Mouse (Mus musculus) liver, embryonic 13.5 days (tissue): Measurements from ENCODE around the gene Loxl4. TPM values are rescaled to one million over a fixed set of nuclear protein-coding genes. Genes with fewer than 3 reads are reported as not detected.

Source experiments
- ATAC-seq: fragments of 200-750 bp; cut with Nextera tagmentation; 2 replicates; pipeline ENCODE4 v1.8.0; 2017; ENCODE audit warnings: low read depth, mild to moderate bottlenecking, moderate number of reproducible peaks, moderate library complexity
- DNase-seq: peaks from one replicate; pipeline ENCODE4 v3.0.0; 2022
- H3K27ac ChIP-seq: fragments of 300-500 bp; sonication (generic); 2 replicates; pipeline ENCODE4 v1.5.1; 2015; ENCODE audit warnings: moderate library complexity, mild to moderate bottlenecking, inconsistent platforms
- H3K27me3 ChIP-seq: fragments of 300-500 bp; sonication (generic); 2 replicates; pipeline ENCODE4 v1.6.1; 2015; ENCODE audit warnings: mild to moderate bottlenecking, inconsistent platforms
- H3K36me3 ChIP-seq: fragments of 300-500 bp; sonication (generic); 2 replicates; pipeline ENCODE4 v1.6.1; 2015; ENCODE audit warnings: mild to moderate bottlenecking, inconsistent platforms
- H3K4me1 ChIP-seq: fragments of 300-500 bp; sonication (generic); replicated peaks from 2 replicates; pipeline ENCODE4 v1.6.1; 2015; ENCODE audit warnings: inconsistent platforms
- H3K4me2 ChIP-seq: fragments of 300-500 bp; sonication (generic); 2 replicates; pipeline ENCODE4 v1.6.1; 2015; ENCODE audit warnings: inconsistent platforms, mild to moderate bottlenecking, moderate library complexity
- H3K4me3 ChIP-seq: fragments of 300-500 bp; sonication (generic); replicated peaks from 2 replicates; pipeline ENCODE4 v1.5.1; 2015; ENCODE audit warnings: mild to moderate bottlenecking, inconsistent platforms
- H3K9ac ChIP-seq: fragments of 300-500 bp; sonication (generic); 2 replicates; pipeline ENCODE4 v1.6.1; 2015; ENCODE audit warnings: mild to moderate bottlenecking, inconsistent platforms
- H3K9me3 ChIP-seq: fragments of 300-500 bp; sonication (generic); replicated peaks from 2 replicates; pipeline ENCODE4 v1.6.1; 2016; ENCODE audit warnings: inconsistent platforms
- WGBS: fragments of 180-500 bp; shearing (Covaris S2); methylation state at CpG from one replicate; pipeline ENCODE4 v1.1.7; 2015; ENCODE audit not compliant: insufficient replicate concordance; 5-methylcytosine and 5-hydroxymethylcytosine counted together
- polyA plus RNA-seq: library from polyadenylated mRNA; unstranded; fragments of >200 nt; fragmentation: Nextera tagmentation; extraction: Ambion mirVana; gene quantifications from 2 replicates; pipeline ENCODE4 v1.2.1, GENCODE M21; 2015

Loxl4 gene
- 0.06 and 0.18 TPM in 2 replicates for polyA plus RNA-seq

GRCm38 (mm10) chr19:42612654-42613053, at the start of gene Loxl4:
TSS of gene Loxl4 (minus strand) at chr19:42612813.
- no peaks in the 10 kb centered on the region for H3K36me3 ChIP-seq
- 2% methylated on average over 37 of the region's 37 CpGs for WGBS
- ATAC-seq, result no peak
- H3K4me3 ChIP-seq, result peak within 1 kb of the TSS; percentile 42
- peak within 1 kb of the TSS; percentile 61 for H3K4me2 ChIP-seq
- peaks cover 11% of the 10 kb centered on the region; the same call in 1 of the 2 replicates for H3K4me1 ChIP-seq
- no peak within 1 kb of the TSS for H3K27ac ChIP-seq
- no peak for DNase-seq
- H3K9ac ChIP-seq, result no peak within 1 kb of the TSS
- H3K9me3 ChIP-seq, result no peaks in the 10 kb centered on the region
- H3K27me3 ChIP-seq, result peaks cover 47% of the 10 kb centered on the region

- DNase-seq (no peak), ATAC-seq (peak; percentile 54)
- no peaks in the 10 kb centered on the region for H3K36me3 ChIP-seq
- WGBS, result 20% methylated on average over 9 of the region's 9 CpGs
- no peaks in the 10 kb centered on the region; the same call in 1 of the 2 replicates for H3K4me1 ChIP-seq
- H3K27me3 ChIP-seq, result no peaks in the 10 kb centered on the region
- H3K4me3 ChIP-seq, result no peak overlapping the region
- H3K4me2 ChIP-seq, result no peak overlapping the region
- H3K9ac ChIP-seq, result no peak overlapping the region
- H3K9me3 ChIP-seq, result no peaks in the 10 kb centered on the region
- H3K27ac ChIP-seq, result no peak overlapping the region
Measured at GRCm38 (mm10) chr19:42661430-42662164, 49.0 kb upstream of the Loxl4 start.

- ATAC-seq (no peak), DNase-seq (no peak)
- H3K4me2 ChIP-seq, result no peak overlapping the region
- no peak overlapping the region for H3K27ac ChIP-seq
- H3K27me3 ChIP-seq, result no peaks in the 10 kb centered on the region
- no peak overlapping the region for H3K9ac ChIP-seq
- no peak overlapping the region for H3K4me3 ChIP-seq
- no peaks in the 10 kb centered on the region for H3K36me3 ChIP-seq
- H3K9me3 ChIP-seq, result no peaks in the 10 kb centered on the region
- H3K4me1 ChIP-seq, result no peaks in the 10 kb centered on the region; the same call in 1 of the 2 replicates
- 77% methylated on average over 2 of the region's 2 CpGs for WGBS
Measured at GRCm38 (mm10) chr19:42660244-42660565, 47.6 kb upstream of the Loxl4 start.

- no peak overlapping the region for H3K4me3 ChIP-seq
- no peak for ATAC-seq
- no peak overlapping the region for H3K27ac ChIP-seq
- WGBS, result 61% methylated on average over 21 of the region's 21 CpGs
- no peaks in the 10 kb centered on the region for H3K27me3 ChIP-seq
- H3K9ac ChIP-seq, result no peak overlapping the region
- no peak overlapping the region for H3K4me2 ChIP-seq
- no peaks in the 10 kb centered on the region for H3K9me3 ChIP-seq
- DNase-seq, result no peak
- no peaks in the 10 kb centered on the region for H3K36me3 ChIP-seq
- no peaks in the 10 kb centered on the region; the same call in 1 of the 2 replicates for H3K4me1 ChIP-seq
Measured at GRCm38 (mm10) chr19:42659354-42660243, 47.0 kb upstream of the Loxl4 start.

GRCm38 (mm10) chr19:42658435-42659135, 46.0 kb upstream of the Loxl4 start:
- Histone ChIP-seq H3K27ac (no peak overlapping the region), H3K4me1 (no peaks in the 10 kb centered on the region; the same call in 1 of the 2 replicates), H3K9me3 (no peaks in the 10 kb centered on the region), H3K36me3 (no peaks in the 10 kb centered on the region), H3K4me2 (no peak overlapping the region), H3K4me3 (no peak overlapping the region), H3K9ac (no peak overlapping the region), H3K27me3 (no peaks in the 10 kb centered on the region)
- ATAC-seq (no peak), DNase-seq (no peak)
- 62% methylated on average over 6 of the region's 6 CpGs for WGBS

GRCm38 (mm10) chr19:42657769-42658168, 45.2 kb upstream of the Loxl4 start:
- ATAC-seq (no peak), DNase-seq (no peak)
- Histone ChIP-seq H3K4me2 (no peak overlapping the region), H3K27me3 (no peaks in the 10 kb centered on the region), H3K4me1 (peaks cover 2% of the 10 kb centered on the region; the same call in 1 of the 2 replicates), H3K9ac (no peak overlapping the region), H3K36me3 (no peaks in the 10 kb centered on the region), H3K9me3 (no peaks in the 10 kb centered on the region), H3K27ac (no peak overlapping the region), H3K4me3 (no peak overlapping the region)
- WGBS, result 40% methylated on average over 4 of the region's 4 CpGs

GRCm38 (mm10) chr19:42657306-42657705, 44.7 kb upstream of the Loxl4 start:
- Histone ChIP-seq H3K27me3 (no peaks in the 10 kb centered on the region), H3K4me1 (peaks cover 2% of the 10 kb centered on the region; the same call in 1 of the 2 replicates), H3K27ac (no peak overlapping the region), H3K4me2 (no peak overlapping the region), H3K4me3 (no peak overlapping the region), H3K9me3 (no peaks in the 10 kb centered on the region), H3K9ac (no peak overlapping the region), H3K36me3 (no peaks in the 10 kb centered on the region)
- no peak for ATAC-seq
- no peak for DNase-seq
- 65% methylated on average over 2 of the region's 2 CpGs for WGBS

- Histone ChIP-seq H3K4me1 (peaks cover 2% of the 10 kb centered on the region; the same call in 1 of the 2 replicates), H3K9ac (no peak overlapping the region), H3K27me3 (no peaks in the 10 kb centered on the region), H3K4me3 (no peak overlapping the region), H3K27ac (no peak overlapping the region), H3K36me3 (no peaks in the 10 kb centered on the region), H3K4me2 (no peak overlapping the region), H3K9me3 (no peaks in the 10 kb centered on the region)
- WGBS, result 41% methylated on average over 1 of the region's 1 CpGs
- ATAC-seq (no peak), DNase-seq (no peak)
Measured at GRCm38 (mm10) chr19:42655006-42655405, 42.4 kb upstream of the Loxl4 start.

GRCm38 (mm10) chr19:42653091-42653490, 40.5 kb upstream of the Loxl4 start:
- Histone ChIP-seq H3K36me3 (no peaks in the 10 kb centered on the region), H3K4me3 (no peak overlapping the region), H3K27ac (no peak overlapping the region), H3K27me3 (no peaks in the 10 kb centered on the region), H3K4me1 (0 out of 2 replicates have a peak, but pooled peaks cover 2% of the 10 kb centered on the region), H3K9me3 (no peaks in the 10 kb centered on the region), H3K4me2 (no peak overlapping the region), H3K9ac (no peak overlapping the region)
- no peak for DNase-seq
- ATAC-seq, result no peak
- 38% methylated on average over 6 of the region's 6 CpGs for whole genome bisulfite sequencing

GRCm38 (mm10) chr19:42652425-42652824, 39.8 kb upstream of the Loxl4 start:
- Histone ChIP-seq H3K4me1 (0 out of 2 replicates have a peak, but pooled peaks cover 2% of the 10 kb centered on the region), H3K9ac (no peak overlapping the region), H3K4me3 (no peak overlapping the region), H3K4me2 (no peak overlapping the region), H3K36me3 (no peaks in the 10 kb centered on the region), H3K27ac (no peak overlapping the region), H3K9me3 (no peaks in the 10 kb centered on the region), H3K27me3 (no peaks in the 10 kb centered on the region)
- DNase-seq, result no peak
- ATAC-seq, result no peak
- 61% methylated on average over 7 of the region's 7 CpGs for WGBS

- DNase-seq (no peak), ATAC-seq (no peak)
- Histone ChIP-seq H3K4me2 (no peak overlapping the region), H3K9ac (no peak overlapping the region), H3K9me3 (no peaks in the 10 kb centered on the region), H3K27ac (no peak overlapping the region), H3K4me1 (no peaks in the 10 kb centered on the region), H3K27me3 (no peaks in the 10 kb centered on the region), H3K4me3 (no peak overlapping the region), H3K36me3 (no peaks in the 10 kb centered on the region)
- 63% methylated on average over 9 of the region's 9 CpGs for WGBS
Measured at GRCm38 (mm10) chr19:42640211-42640610, 27.6 kb upstream of the Loxl4 start.
